22 mouse cellular contexts compared by ENCODE assay signal in genomic region chr6:20626382-20626781, GRCm38 (mm10).
"Had no signal": no experiment of that assay in that cellular context is flagged by ENCODE, and none has a peak within 500 bp of the region (broad histone marks: within the 10 kb centered on the region; RNA-seq: fewer than 3 reads in every experiment).

No protein-coding gene starts in this region.

- H3K9ac ChIP-seq: intestine, embryonic 15.5 days; limb, embryonic 12.5 days; limb, embryonic 15.5 days; liver, embryonic 14.5 days; liver, postnatal 0 days; lung, embryonic 15.5 days; neural tube, embryonic 12.5 days; neural tube, embryonic 15.5 days; stomach, embryonic 15.5 days had no signal

- H3K4me2 ChIP-seq: intestine, embryonic 15.5 days; limb, embryonic 12.5 days; limb, embryonic 15.5 days; liver, embryonic 11.5 days; lung, embryonic 15.5 days; midbrain, embryonic 11.5 days; neural tube, embryonic 12.5 days; neural tube, embryonic 15.5 days; stomach, embryonic 15.5 days had no signal

- H3K36me3 ChIP-seq: intestine, embryonic 15.5 days; limb, embryonic 12.5 days; limb, embryonic 15.5 days; lung, embryonic 15.5 days; neural tube, embryonic 12.5 days; neural tube, embryonic 15.5 days; stomach, embryonic 15.5 days had no signal

- H3K27me3 ChIP-seq: intestine, embryonic 15.5 days; limb, embryonic 12.5 days; limb, embryonic 15.5 days; lung, embryonic 15.5 days; neural tube, embryonic 12.5 days; neural tube, embryonic 15.5 days; stomach, embryonic 15.5 days had no signal

- ATAC-seq: intestine, embryonic 15.5 days; liver, postnatal 0 days had no signal

- H3K4me1 ChIP-seq: intestine, embryonic 15.5 days; limb, embryonic 12.5 days; limb, embryonic 15.5 days; lung, embryonic 15.5 days; neural tube, embryonic 12.5 days; neural tube, embryonic 15.5 days; stomach, embryonic 15.5 days had no signal

- DNase-seq: kidney, adult 2 months; kidney, postnatal 10 days; kidney, postnatal 36 days; left cerebral cortex, postnatal 4 days; liver, postnatal 0 days; lung, postnatal 10 days; lung, postnatal 36 days; midbrain, embryonic 14.5 days; right cerebral cortex, adult 18-20 months; right cerebral cortex, postnatal 25 days; spleen, adult 18-20 months; thymus, postnatal 25 days had no signal

- H3K4me3 ChIP-seq: intestine, embryonic 15.5 days; limb, embryonic 12.5 days; limb, embryonic 15.5 days; lung, embryonic 15.5 days; neural tube, embryonic 12.5 days; neural tube, embryonic 15.5 days; stomach, embryonic 15.5 days had no signal

- H3K9me3 ChIP-seq: intestine, embryonic 15.5 days; limb, embryonic 12.5 days; limb, embryonic 15.5 days; lung, embryonic 15.5 days; neural tube, embryonic 12.5 days; neural tube, embryonic 15.5 days; stomach, embryonic 15.5 days had no signal

- H3K27ac ChIP-seq: intestine, embryonic 15.5 days; limb, embryonic 12.5 days; limb, embryonic 15.5 days; liver, embryonic 14.5 days; lung, embryonic 15.5 days; neural tube, embryonic 12.5 days; neural tube, embryonic 15.5 days; stomach, embryonic 15.5 days had no signal
